Mouse (Mus musculus): ENCODE measurements around the gene Mmp11.

DNA sequence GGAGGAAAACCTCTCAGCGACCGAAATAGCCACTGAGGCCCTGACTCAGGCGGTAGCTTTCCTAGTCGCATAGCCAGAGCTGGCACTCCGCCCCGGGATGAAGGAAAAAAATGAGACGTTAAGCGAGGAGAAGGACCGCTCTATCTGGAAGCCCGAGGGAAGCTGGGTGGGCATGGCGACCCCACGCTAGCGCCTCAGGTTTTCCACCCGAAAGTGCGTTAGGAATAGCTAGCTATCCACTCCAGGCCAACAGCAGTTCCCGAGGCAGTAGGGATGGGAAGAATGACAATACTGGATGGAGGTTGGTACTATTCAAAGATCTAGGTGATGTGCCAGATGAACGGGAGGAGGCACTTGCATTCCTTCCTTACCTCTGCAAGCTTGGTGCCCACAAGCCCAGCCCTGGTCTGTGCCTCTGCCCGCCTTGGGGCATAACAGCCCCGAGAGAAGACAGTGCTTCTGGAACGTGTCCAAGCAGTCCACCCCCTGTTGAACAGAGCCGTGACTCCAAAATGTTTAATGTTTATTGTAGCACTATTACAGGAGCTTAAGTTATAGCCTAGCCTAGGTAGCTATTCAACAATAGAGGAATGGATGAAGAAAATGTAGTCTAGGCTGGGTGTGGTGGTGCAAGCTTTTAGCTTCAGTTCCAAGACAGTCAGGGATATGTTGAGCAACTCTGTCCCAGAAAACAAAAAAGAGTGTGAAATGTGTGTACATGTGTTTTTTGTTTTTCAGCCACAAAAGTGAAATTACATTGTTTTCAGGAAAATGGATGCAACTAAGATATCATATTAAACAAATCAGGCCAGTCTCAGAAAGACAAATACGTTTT, 14.4 kb downstream of the Mmp11 start:
- TF ChIP-seq POLR2A (IDR thresholded peaks at IDR 0.05; ENCODE audit: borderline replicate concordance, insufficient read depth, low read length) (no peak), CTCF (IDR thresholded peaks at IDR 0.05; ENCODE audit: borderline replicate concordance, insufficient read depth, low read depth, low read length) (no peak)
